Mouse (Mus musculus) small intestine, adult 2 months (tissue): ENCODE results near the gene Ltk.
"Not testable (repeated sequence)": the region's sequence is repeated elsewhere in the genome, so short reads cannot be mapped to it uniquely, and the experiment has no call there.

Source experiments
- CTCF ChIP-seq: fragments of 200-500 bp; IDR thresholded peaks from 2 replicates; pipeline ENCODE4 v1.5.1; 2012; ENCODE audit warnings: low read depth, mild to moderate bottlenecking, control low read depth, inconsistent platforms, low read length, moderate library complexity, mixed read lengths; ENCODE audit not compliant: insufficient replicate concordance, insufficient read length; ENCODE audit errors: extremely low read depth
- POLR2A ChIP-seq: fragments of 200-500 bp; IDR thresholded peaks from 2 replicates; pipeline ENCODE4 v1.6.1; 2012; ENCODE audit warnings: low read depth, mild to moderate bottlenecking, control low read depth, inconsistent platforms, low read length, moderate library complexity

- not testable (repeated sequence) for TF ChIP-seq CTCF, POLR2A
Measured at GRCm38 (mm10) chr2:119715868-119716267, 44.4 kb downstream of the Ltk start.
